Mouse (Mus musculus): ENCODE measurements around the gene Hacd2.

Gene Hacd2

DNA sequence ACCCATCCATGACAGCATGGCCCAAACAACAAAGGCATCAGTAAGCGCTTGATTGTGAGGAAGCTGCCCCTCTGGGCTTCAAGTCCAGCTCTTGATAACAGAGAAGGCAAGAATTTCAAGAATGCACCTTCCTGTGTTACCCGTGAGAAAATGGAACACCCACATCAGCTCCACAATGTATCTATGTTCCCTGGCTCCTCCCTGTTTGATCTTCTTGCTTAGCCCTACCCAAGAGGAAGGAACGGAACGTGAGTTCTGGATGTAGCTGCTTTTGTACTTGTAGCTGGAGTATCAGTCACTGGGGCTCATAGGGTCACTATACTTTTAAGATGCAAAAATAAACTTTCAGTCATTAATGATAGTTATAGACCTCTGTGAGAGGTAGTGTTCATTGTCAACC, 98.4 kb downstream of the Hacd2 start:
- no peak for DNase-seq

DNA sequence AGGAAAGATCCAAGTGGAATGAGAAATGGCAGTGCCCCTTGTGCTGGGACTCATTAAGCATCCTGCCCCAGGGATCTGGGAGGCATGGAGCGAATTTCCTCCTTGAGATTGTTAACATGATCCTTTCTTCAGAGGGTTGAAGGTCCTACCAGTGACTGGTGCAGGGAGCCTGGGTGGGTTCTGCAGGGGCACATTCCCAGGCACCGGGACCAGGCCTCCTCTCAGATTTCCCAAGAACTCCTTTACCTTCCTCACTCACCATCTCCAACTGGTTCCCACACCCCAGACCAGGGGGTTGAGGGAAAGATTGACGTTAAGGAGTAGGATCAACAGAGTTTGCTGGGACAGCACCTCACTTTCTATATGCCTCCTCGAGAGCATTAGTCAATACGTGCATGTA, 105.0 kb downstream of the Hacd2 start:
- DNase-seq: no peak

DNA sequence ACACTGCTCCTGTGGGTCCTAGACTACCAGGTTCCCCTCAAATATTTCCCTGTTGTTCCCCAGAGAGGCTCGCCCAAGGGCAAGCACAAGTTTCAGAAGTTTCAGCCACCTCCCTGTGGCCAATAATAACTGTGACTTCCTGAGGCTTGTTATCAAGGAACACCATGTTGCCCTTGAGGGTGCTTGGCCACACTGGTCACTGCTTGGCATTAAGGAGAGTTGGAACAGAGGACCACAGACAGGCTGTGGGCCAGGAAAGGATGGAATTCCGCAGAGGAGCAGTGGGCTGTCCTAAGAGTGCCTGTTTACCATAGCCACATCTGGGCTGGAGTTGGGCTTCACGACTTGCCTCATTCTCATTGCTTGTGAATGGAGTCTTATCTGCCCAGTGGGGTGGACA, 107.9 kb downstream of the Hacd2 start:
- no peak for DNase-seq

DNA sequence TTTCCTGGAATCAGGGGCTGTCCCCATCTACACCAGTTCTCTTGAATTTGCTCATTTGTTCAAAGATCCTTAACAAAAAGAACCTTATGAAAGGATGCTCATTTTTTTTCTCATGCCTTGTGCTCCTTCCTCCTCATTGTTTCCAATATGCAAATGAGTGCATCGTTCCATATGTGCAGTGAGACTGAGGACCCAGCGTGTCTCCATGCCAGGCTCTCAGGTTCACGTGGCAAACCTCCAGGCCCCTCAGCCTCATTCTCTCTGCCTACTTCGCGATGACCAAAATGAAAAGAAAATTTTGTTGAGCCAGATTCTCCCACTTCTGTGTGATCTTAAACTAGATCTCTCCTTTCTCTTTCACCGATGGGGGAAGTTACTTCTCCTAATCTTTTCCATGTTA, 117.2 kb downstream of the Hacd2 start:
- DNase-seq: peak; percentile 70 to 79

DNA sequence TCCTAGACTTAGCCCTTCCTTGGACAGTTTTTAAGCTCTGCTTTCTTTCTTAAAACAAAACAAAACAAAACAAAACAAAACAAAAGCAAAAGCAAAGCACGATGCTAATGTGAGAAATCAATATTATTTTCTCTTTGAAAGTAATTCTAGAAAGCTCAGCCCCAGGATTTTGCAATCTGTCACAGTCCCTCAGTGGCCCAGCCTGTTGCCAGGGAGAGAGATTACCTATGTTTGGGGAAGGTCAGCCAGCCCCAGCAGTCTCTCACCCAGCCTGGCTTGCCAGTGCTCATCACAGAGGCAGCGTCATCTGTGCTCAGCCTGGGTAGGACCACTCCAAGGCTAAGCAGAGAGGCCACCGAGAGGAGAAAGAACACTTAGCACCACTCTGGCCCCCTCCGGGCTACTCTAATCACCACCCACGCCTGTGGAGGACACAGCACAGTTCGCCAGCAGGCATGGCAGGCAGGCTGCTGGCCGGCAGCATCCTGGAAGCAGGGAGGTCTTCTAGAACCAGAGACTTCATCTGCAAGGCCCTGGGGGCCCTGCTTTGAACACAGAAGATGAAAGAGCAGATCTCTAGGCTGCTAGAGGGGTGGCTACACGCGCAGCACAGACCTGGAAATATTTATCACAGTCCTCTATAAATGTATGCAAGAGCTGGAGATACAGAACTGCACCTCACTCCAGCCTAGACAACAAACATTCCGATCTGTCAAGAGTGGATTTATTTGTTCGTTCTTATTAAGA, 117.8 kb downstream of the Hacd2 start:
- peak; percentile 67 to 77 for DNase-seq

DNA sequence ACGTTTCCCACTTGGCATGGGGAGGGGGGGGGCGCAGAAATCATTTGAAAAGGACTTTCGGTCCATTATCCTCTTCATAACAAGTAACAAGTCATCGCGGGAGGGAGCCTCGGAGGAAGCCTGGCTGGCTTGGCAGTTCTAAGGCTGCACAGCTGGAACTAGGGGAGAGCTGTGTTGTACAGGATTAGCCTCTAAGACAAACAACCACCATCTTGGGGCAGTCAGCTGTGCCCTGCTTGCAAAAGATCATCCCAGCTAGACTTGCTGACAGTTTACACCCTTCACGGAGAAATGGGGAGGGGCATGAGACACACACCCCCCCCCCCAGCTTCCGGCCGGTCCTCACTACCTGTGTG, 118.4 kb downstream of the Hacd2 start:
- DNase-seq: peak in 1 of 2 experiments; percentile 25

DNA sequence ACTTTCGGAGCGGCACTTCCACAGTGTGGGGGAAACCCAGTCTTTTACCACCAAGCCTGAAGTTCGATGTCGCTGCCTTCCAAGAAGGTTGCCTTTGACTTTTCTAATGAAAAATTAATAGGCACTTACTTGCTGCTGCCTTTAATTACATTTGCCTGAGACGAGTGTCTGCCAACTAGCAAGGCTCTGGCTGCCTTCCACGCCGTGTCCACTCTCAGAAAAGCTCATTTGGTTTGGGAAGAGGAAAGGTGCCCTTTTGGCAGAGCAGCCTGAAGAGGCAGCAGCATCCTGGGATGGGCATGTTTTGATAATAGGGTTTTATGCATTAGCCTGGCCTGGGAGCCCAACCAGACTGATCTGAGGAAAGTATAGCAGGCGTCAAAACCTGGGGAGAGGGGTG, 119.6 kb downstream of the Hacd2 start:
- peak; percentile 53 to 66 for DNase-seq

DNA sequence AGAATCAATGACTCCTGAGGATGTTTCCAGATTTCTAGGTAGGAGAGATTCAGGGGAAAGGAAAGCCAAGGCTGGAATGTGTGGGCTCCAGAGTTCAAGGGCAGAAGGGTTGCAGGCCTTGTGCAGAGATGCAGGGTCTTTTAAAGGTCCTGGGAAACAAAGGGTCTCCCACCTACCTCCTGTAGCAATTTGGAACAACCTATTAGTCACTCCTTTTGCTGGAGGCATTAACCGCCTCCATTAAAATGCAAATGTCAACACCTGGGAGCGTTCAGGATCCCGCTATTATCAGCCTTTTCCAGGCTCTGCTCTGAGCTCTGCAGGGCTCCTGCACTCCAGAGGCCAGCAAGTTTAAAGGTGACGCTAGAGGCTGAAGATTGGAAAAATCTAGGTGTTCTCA, 123.9 kb downstream of the Hacd2 start:
- no peak for DNase-seq

DNA sequence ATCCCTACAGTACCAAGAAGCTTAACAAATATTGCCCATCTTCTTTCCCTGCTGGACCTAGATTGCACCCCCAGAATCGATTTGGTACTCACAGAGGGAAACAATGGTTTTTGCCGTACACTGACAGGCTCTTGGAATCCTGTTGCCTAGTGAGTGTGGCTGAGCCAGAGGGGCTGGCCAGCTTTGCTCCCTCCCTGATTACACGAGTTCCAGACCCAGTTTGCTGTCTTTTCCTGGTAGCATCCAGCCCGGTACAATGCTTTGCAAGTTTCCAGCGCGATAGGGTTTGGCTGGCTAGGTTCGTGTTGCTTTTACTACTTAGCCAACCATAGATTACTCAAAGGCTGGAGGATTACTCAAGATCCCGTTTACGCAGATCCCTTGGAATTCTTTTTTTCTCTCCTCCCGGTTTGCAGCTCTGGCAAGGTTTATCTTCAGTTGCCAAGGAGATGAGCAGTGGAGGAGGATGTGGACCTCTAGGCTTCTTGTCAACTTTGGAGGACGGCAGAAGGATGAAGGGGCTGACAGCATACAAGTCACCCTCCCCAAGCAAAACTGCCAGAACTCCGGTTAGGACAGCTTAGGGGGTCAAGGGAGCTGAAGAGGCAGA, 131.0 kb downstream of the Hacd2 start:
- no peak for DNase-seq

DNA sequence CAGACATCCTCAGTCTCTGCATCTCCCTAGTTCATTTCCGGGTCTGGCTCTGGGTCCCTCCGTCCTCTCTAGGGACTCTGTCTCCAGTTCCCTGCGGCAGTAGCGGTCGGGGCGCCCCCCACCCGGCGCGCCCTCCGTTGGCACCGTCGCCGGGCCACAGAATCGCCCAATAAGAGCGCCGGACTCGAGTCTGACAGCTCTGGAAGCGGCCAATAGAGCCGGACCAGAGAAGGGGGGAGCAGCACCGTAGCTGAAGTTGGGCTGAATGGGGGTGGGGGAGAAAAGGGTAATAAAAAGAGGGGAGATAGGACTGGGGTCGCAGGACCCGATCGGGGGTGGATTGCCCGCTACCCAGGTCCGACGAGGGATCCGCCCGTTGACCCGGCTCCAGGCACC, 132.0 kb downstream of the Hacd2 start:
- DNase-seq: peak; percentile 78 to 84

DNA sequence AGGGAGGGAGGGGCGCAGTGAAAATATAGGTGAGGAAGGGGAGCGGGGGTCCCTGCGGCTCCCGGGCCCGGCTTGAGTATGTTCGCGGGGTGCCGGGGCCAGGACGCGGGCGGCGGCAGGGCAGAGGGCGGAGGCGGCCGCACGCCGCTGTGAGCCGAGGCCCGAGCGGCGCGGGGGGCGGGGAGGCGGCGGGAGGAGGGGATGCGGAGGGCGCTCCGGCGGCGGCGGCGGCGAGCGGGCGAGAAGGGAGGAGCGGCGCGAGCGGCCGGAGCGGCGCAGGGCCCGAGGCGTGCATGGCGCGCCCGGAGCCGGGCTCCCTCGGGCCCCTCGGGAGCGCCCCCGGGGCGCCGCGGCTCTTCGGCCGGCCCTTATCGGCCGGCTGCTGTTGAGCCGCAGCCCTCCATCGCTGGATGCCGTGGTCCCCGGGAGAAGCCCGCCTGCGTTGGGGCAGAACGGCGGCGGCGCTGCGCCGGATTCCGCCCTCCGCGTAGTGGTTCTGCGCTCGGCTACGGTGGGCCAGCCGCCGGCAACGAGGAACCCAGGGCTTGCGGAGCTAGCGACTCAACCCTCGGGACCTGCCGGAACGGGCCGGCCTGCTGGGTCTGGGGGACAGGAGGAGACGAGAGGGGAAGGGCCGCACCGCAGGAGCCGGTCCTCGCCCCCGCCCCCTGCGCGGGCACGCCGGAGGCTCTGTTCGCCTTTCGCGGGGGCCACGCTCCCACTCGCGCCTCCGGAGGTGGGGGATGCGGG, 132.6 kb downstream of the Hacd2 start, which contains the start of gene Adcy5:
Gene Adcy5 (plus strand): TSS at position 237 of the 750 bp plus-strand sequence.
- peak; percentile 70 to 71 for DNase-seq

DNA sequence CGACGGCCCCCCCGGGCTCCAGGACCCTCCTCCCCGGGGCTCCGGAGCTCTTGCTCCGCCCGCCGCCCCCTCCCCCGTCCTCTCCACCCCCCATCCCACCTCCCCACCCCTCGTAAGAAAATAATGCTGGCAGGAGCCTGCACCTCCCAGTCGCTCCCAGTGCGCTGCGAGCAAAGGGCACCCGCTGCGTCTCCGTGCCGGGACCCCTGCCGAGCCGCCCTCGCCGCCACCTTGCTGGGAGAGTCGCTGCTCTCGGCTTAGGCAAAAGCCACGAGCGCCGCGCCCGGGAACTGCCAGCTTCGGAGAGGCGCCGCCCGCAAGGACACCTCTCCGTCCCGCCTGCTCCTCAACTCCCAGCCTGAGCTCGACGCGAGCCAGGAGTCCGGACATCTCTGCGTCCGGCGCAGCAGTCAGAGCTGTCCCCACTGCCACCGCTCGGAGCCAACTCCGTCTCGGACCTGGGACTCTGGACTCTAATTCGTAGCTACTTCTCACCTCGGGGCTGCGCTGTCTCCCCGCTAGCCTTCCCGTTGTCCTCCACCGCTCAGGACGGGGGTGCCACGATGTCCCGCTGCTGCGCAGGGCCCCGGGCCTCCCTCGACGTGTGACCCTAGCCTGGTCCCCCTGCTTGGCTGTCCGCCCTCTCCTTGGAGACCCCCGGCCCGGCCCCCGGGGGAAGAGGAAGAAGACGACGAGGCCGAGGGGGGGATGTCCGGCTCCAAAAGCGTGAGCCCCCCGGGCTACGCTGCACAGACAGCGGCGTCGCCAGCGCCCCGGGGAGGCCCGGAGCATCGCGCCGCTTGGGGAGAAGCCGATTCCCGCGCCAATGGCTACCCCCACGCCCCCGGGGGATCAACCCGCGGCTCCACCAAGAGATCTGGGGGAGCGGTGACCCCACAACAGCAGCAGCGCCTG, 133.4 kb downstream of the Hacd2 start:
- DNase-seq: peak; percentile 73 to 76

DNA sequence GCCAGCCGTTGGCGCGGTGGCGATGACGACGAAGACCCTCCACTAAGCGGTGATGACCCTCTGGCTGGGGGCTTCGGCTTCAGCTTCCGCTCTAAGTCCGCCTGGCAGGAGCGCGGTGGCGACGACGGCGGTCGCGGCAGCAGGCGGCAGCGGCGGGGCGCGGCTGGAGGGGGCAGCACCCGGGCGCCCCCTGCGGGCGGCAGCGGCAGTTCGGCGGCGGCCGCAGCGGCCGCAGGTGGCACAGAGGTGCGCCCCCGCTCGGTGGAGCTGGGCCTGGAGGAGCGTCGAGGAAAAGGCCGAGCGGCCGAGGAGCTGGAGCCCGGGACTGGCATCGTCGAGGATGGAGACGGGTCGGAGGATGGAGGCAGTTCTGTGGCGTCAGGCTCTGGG, 134.1 kb downstream of the Hacd2 start:
- DNase-seq: peak; percentile 72 to 78

DNA sequence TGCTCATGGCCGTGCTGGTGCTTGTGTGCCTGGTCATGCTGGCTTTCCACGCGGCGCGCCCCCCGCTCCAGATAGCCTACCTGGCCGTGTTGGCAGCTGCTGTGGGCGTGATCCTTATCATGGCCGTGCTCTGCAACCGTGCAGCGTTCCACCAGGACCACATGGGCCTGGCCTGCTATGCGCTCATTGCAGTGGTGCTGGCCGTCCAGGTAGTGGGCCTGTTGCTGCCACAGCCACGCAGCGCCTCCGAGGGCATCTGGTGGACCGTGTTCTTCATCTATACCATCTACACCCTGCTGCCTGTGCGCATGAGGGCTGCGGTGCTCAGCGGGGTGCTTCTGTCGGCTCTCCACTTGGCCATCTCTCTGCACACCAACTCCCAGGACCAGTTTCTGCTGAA, 134.6 kb downstream of the Hacd2 start:
- peak in 1 of 2 experiments; percentile 37 for DNase-seq
